ENCODE assay signal across 8 mouse cellular contexts in genomic region chr11:62077157-62077865, GRCm38 (mm10).
DNase-seq lines count a peak whose midpoint lies in the region; ATAC-seq and TF ChIP-seq lines count a peak whose summit lies in the region.

No protein-coding gene starts in this region.

- no peaks in the 10 kb centered on the region for H3K79me2 ChIP-seq in CH12.LX (replicated peaks; ENCODE audit: control insufficient read depth, extremely low read depth, insufficient read depth, poor library complexity, severe bottlenecking)

- H3K9ac ChIP-seq in CH12.LX (ENCODE audit: insufficient read depth, low read depth), result peak overlapping the region; percentile 61
- H3K9ac ChIP-seq in forebrain, embryonic 15.5 days (replicated peaks), result peak overlapping the region; percentile 75
- peak overlapping the region; percentile 88 for H3K9ac ChIP-seq in kidney, embryonic 16.5 days (replicated peaks; ENCODE audit: low read length)
- H3K9ac ChIP-seq in midbrain, embryonic 16.5 days (ENCODE audit: low read depth, low read length), result peak overlapping the region; percentile 86

- H3K4me3 ChIP-seq in erythroblast, embryonic 14.5 days (replicated peaks), result peak overlapping the region; percentile 73
- H3K4me3 ChIP-seq in CH12.LX (replicated peaks in 1 of 3; ENCODE audit: low read depth in 2 of 3, low read length in 2 of 3, poor library complexity in 1 of 3), result peak overlapping the region; percentile 66 to 77 (median 74)
- H3K4me3 ChIP-seq in forebrain, embryonic 15.5 days, result peak overlapping the region; percentile 75
- H3K4me3 ChIP-seq in kidney, embryonic 16.5 days (ENCODE audit: low read length), result peak overlapping the region; percentile 79
- H3K4me3 ChIP-seq in midbrain, embryonic 16.5 days (ENCODE audit: low read depth, low read length), result peak overlapping the region; percentile 79

- no peak for TF ChIP-seq POLR2A in CH12.LX (IDR thresholded peaks at IDR 0.05; ENCODE audit: low read depth, low read length)

- TF ChIP-seq EP300 in CH12.LX (IDR thresholded peaks at IDR 0.05; ENCODE audit: low read length), result peak; percentile 56

- H3K27ac ChIP-seq in CH12.LX (ENCODE audit: insufficient read depth, low read depth), result no peak overlapping the region
- peak overlapping the region; percentile 81 for H3K27ac ChIP-seq in forebrain, embryonic 15.5 days (replicated peaks)
- H3K27ac ChIP-seq in kidney, embryonic 16.5 days (ENCODE audit: low read length), result peak overlapping the region; percentile 96
- peak overlapping the region; percentile 87 for H3K27ac ChIP-seq in midbrain, embryonic 16.5 days (ENCODE audit: low read length)

- TF ChIP-seq CTCF in CH12.LX (conservative IDR thresholded peaks at IDR 0.05 in 1 of 2, IDR thresholded peaks at IDR 0.05 in 1 of 2; ENCODE audit: low read depth in 2 of 2, low read length in 2 of 2), result no peak

- H3K4me2 ChIP-seq in CH12.LX (ENCODE audit: insufficient read depth, low read depth, poor library complexity, severe bottlenecking), result peak overlapping the region; percentile 98
- H3K4me2 ChIP-seq in forebrain, embryonic 15.5 days (replicated peaks), result peak overlapping the region; percentile 80
- peak overlapping the region; percentile 81 for H3K4me2 ChIP-seq in kidney, embryonic 16.5 days (replicated peaks; ENCODE audit: low read depth, low read length)
- H3K4me2 ChIP-seq in midbrain, embryonic 16.5 days (ENCODE audit: low read length), result peak overlapping the region; percentile 57

- H3K27me3 ChIP-seq in erythroblast, embryonic 14.5 days (ENCODE audit: control insufficient read depth), result peaks cover 2% of the 10 kb centered on the region; the same call in 1 of the 2 replicates
- no peaks in the 10 kb centered on the region for H3K27me3 ChIP-seq in CH12.LX (replicated peaks)
- H3K27me3 ChIP-seq in forebrain, embryonic 15.5 days, result no peaks in the 10 kb centered on the region
- no peaks in the 10 kb centered on the region for H3K27me3 ChIP-seq in kidney, embryonic 16.5 days (ENCODE audit: insufficient read depth, low read length)
- no peaks in the 10 kb centered on the region for H3K27me3 ChIP-seq in midbrain, embryonic 16.5 days (ENCODE audit: control insufficient read depth, insufficient read depth, low read depth, low read length)

- under 1% methylated on average over 41 of the region's 51 CpGs for WGBS in forebrain, embryonic 15.5 days
- under 1% methylated on average over 51 of the region's 51 CpGs for WGBS in kidney, embryonic 16.5 days
- WGBS in midbrain, embryonic 16.5 days, result under 1% methylated on average over 49 of the region's 51 CpGs

- H3K4me1 ChIP-seq in erythroblast, embryonic 14.5 days (ENCODE audit: control insufficient read depth), result peaks cover 25% of the 10 kb centered on the region
- H3K4me1 ChIP-seq in CH12.LX (ENCODE audit: control insufficient read depth in 1 of 2, insufficient read depth in 2 of 2), result peaks cover 3 to 37% of the 10 kb centered on the region in 2 experiments
- peaks cover 8% of the 10 kb centered on the region for H3K4me1 ChIP-seq in forebrain, embryonic 15.5 days
- H3K4me1 ChIP-seq in kidney, embryonic 16.5 days (ENCODE audit: insufficient read depth, low read length), result 0 out of 2 replicates have a peak, but pooled peaks cover 3% of the 10 kb centered on the region
- H3K4me1 ChIP-seq in midbrain, embryonic 16.5 days (ENCODE audit: control insufficient read depth, insufficient read depth, low read length), result peaks cover 6% of the 10 kb centered on the region

- intact Hi-C loops in left cerebral cortex, postnatal 36 days (cut with DNase I), result no loop called here

- TF ChIP-seq RAD21 in CH12.LX (IDR thresholded peaks at IDR 0.05; ENCODE audit: low read depth, low read length), result no peak

- peak; percentile 40 for DNase-seq in CH12.LX (ENCODE audit: extremely low read depth)
- no peak for DNase-seq in layer of hippocampus, adult 18-20 months (ENCODE audit: low spot score in 2 of 2)
- no peak for DNase-seq in left cerebral cortex, postnatal 36 days (ENCODE audit: low spot score in 2 of 2)

- dilution Hi-C loops in CH12.LX (cut with MboI; ENCODE audit: extremely low pct_ligation_motif_present, extremely low pct_unique_long_range_greater_than_20kb, low sequenced_read_pairs), result no loop called here

- H3K9me3 ChIP-seq in erythroblast, embryonic 14.5 days (ENCODE audit: control insufficient read depth, low read length), result no peaks in the 10 kb centered on the region
- H3K9me3 ChIP-seq in CH12.LX (replicated peaks; ENCODE audit: low read length), result no peaks in the 10 kb centered on the region
- H3K9me3 ChIP-seq in forebrain, embryonic 15.5 days, result no peaks in the 10 kb centered on the region
- H3K9me3 ChIP-seq in kidney, embryonic 16.5 days (ENCODE audit: low read length), result no peaks in the 10 kb centered on the region
- H3K9me3 ChIP-seq in midbrain, embryonic 16.5 days (replicated peaks; ENCODE audit: control insufficient read depth, low read length, poor library complexity, severe bottlenecking), result no peaks in the 10 kb centered on the region

- peaks cover 50% of the 10 kb centered on the region for H3K36me3 ChIP-seq in erythroblast, embryonic 14.5 days (ENCODE audit: control insufficient read depth)
- no peaks in the 10 kb centered on the region for H3K36me3 ChIP-seq in CH12.LX (replicated peaks in 1 of 2; ENCODE audit: control insufficient read depth in 1 of 2, insufficient read depth in 1 of 2, low read length in 1 of 2)
- no peaks in the 10 kb centered on the region for H3K36me3 ChIP-seq in forebrain, embryonic 15.5 days
- no peaks in the 10 kb centered on the region for H3K36me3 ChIP-seq in kidney, embryonic 16.5 days (ENCODE audit: insufficient read depth, low read length)
- no peaks in the 10 kb centered on the region for H3K36me3 ChIP-seq in midbrain, embryonic 16.5 days (ENCODE audit: control insufficient read depth, insufficient read depth, low read length)

- in situ Hi-C loops in CH12.LX (cut with MboI; ENCODE audit: low pct_ligation_motif_present, low pct_unique_long_range_greater_than_20kb, low sequenced_read_pairs), result no loop called here

- no peak for ATAC-seq in erythroblast, adult 5-6 weeks (replicated peaks; ENCODE audit: low FRiP score, poor library complexity, severe bottlenecking)
- no peak for ATAC-seq in forebrain, embryonic 15.5 days (replicated peaks)
- ATAC-seq in kidney, embryonic 16.5 days (ENCODE audit: low FRiP score, low TSS enrichment), result peak; percentile 71
- ATAC-seq in midbrain, embryonic 16.5 days, result peak; percentile 6; the same call in 1 of the 2 replicates

TF ChIP-seq in CH12.LX, 34 proteins besides CTCF, POLR2A, EP300 and RAD21 (continues in another document):
- no peak for TF ChIP-seq KAT2A (IDR thresholded peaks at IDR 0.05; ENCODE audit: insufficient replicate concordance, low read length)
- peak; percentile 80 for TF ChIP-seq SIN3A (IDR thresholded peaks at IDR 0.05; ENCODE audit: low read length)
- peak; percentile 87 for TF ChIP-seq BHLHE40 (IDR thresholded peaks at IDR 0.05; ENCODE audit: low read depth, low read length)
- TF ChIP-seq USF2 (conservative IDR thresholded peaks at IDR 0.05; ENCODE audit: low read depth, low read length), result no peak
- no peak for TF ChIP-seq USF1 (IDR thresholded peaks at IDR 0.05; ENCODE audit: low read depth, low read length)
- TF ChIP-seq PAX5 (IDR thresholded peaks at IDR 0.05; ENCODE audit: low read length), result no peak
- TF ChIP-seq POLR2AphosphoS2 (IDR thresholded peaks at IDR 0.05; ENCODE audit: low read depth, low read length), result no peak
- peak; percentile 50; the same call in 1 of the 2 replicates for TF ChIP-seq IRF4 (IDR thresholded peaks at IDR 0.05; ENCODE audit: low read depth, low read length)
- TF ChIP-seq ELF1 (IDR thresholded peaks at IDR 0.05; ENCODE audit: low read depth, low read length), result peak; percentile 49
- no peak for TF ChIP-seq ZNF384 (IDR thresholded peaks at IDR 0.05; ENCODE audit: low read depth, low read length)
- TF ChIP-seq RCOR1 (conservative IDR thresholded peaks at IDR 0.05; ENCODE audit: low read depth, low read length), result peak; percentile 45; the same call in 1 of the 2 replicates
- TF ChIP-seq JUND (conservative IDR thresholded peaks at IDR 0.05; ENCODE audit: low read depth, low read length), result 0 out of 2 replicates have a peak, but pooled peaks have one; percentile 27
- 0 out of 2 replicates have a peak, but pooled peaks have one; percentile 31 for TF ChIP-seq NRF1 (IDR thresholded peaks at IDR 0.05; ENCODE audit: low read depth, low read length)
- peak; percentile 50; the same call in 1 of the 2 replicates for TF ChIP-seq MAZ (IDR thresholded peaks at IDR 0.05; ENCODE audit: low read depth, low read length)
- TF ChIP-seq ZKSCAN1 (IDR thresholded peaks at IDR 0.05; ENCODE audit: borderline replicate concordance, low read depth, low read length), result no peak
- TF ChIP-seq GABPA (IDR thresholded peaks at IDR 0.05; ENCODE audit: insufficient replicate concordance, low read depth, low read length), result no peak
- peak; percentile 62; the same call in 1 of the 2 replicates for TF ChIP-seq CHD1 (IDR thresholded peaks at IDR 0.05; ENCODE audit: low read depth, low read length)
- TF ChIP-seq NELFE (IDR thresholded peaks at IDR 0.05; ENCODE audit: low read depth, low read length), result no peak
- no peak for TF ChIP-seq MYC (IDR thresholded peaks at IDR 0.05; ENCODE audit: low read depth, low read length)
- TF ChIP-seq TCF12 (IDR thresholded peaks at IDR 0.05; ENCODE audit: low read depth, low read length), result peak; percentile 37; the same call in 1 of the 2 replicates
- TF ChIP-seq MAFK (IDR thresholded peaks at IDR 0.05; ENCODE audit: insufficient replicate concordance, low read length), result peak; percentile 30; the same call in 1 of the 2 replicates
- TF ChIP-seq E2F4 (IDR thresholded peaks at IDR 0.05; ENCODE audit: insufficient replicate concordance, low read depth, low read length), result 0 out of 2 replicates have a peak, but pooled peaks have one; percentile 25
- peak; percentile 29; the same call in 1 of the 2 replicates for TF ChIP-seq MXI1 (IDR thresholded peaks at IDR 0.05; ENCODE audit: low read depth, low read length)
- TF ChIP-seq MAX (IDR thresholded peaks at IDR 0.05; ENCODE audit: low read length), result peak; percentile 67
- peak; percentile 32; the same call in 1 of the 2 replicates for TF ChIP-seq MEF2A (IDR thresholded peaks at IDR 0.05; ENCODE audit: borderline replicate concordance, low read depth, low read length)
- TF ChIP-seq ZMIZ1 (IDR thresholded peaks at IDR 0.05; ENCODE audit: low read depth, low read length), result no peak
- no peak for TF ChIP-seq TBP (conservative IDR thresholded peaks at IDR 0.05; ENCODE audit: low read depth, low read length)
- TF ChIP-seq CHD2 (IDR thresholded peaks at IDR 0.05; ENCODE audit: low read length), result 0 out of 2 replicates have a peak, but pooled peaks have one; percentile 40
- TF ChIP-seq SMC3 (IDR thresholded peaks at IDR 0.05; ENCODE audit: low read depth, low read length), result 0 out of 2 replicates have a peak, but pooled peaks have one; percentile 5
- peak; percentile 71; the same call in 1 of the 2 replicates for TF ChIP-seq UBTF (IDR thresholded peaks at IDR 0.05; ENCODE audit: low read depth, low read length)

Comparison
In these comparisons a context has a peak if more than half of its experiments do, and no peak if none do; other contexts are left out.
1. ATAC-seq: peak in kidney, embryonic 16.5 days (single experiment) and midbrain, embryonic 16.5 days (single experiment); none in erythroblast, adult 5-6 weeks (single experiment) and forebrain, embryonic 15.5 days (single experiment).
2. Peak in every context shown above with its lines, with median percentiles within 50 percentile points of each other: H3K4me3 ChIP-seq, H3K4me2 ChIP-seq and H3K9ac ChIP-seq.